Mouse (Mus musculus) embryo, embryonic 10.5 days (tissue): ENCODE data around the gene Gng5.

Source experiments
- DNase-seq: peaks from one replicate; pipeline ENCODE4 v3.0.0-alpha.2; 2015; ENCODE audit warnings: low spot score

Gene Gng5

GRCm38 (mm10) chr3:146499431-146500002 is at the start of gene Gng5, which contains the start of gene Spata1:
TSS of gene Gng5 (plus strand) at chr3:146499807.
TSS of gene Spata1 (minus strand) at chr3:146499753.
- DNase-seq: peak; percentile 89

- peak; percentile 97 for DNase-seq
These were observed 49.2 kb upstream of the Gng5 start for GRCm38 (mm10) chr3:146450371-146450841.

- no peak for DNase-seq
These were observed 48.2 kb upstream of the Gng5 start for GRCm38 (mm10) chr3:146451375-146451774.

- no peak for DNase-seq
These were observed 36.7 kb upstream of the Gng5 start for GRCm38 (mm10) chr3:146462939-146463338.

GRCm38 (mm10) chr3:146469226-146469625 is 30.4 kb upstream of the Gng5 start:
- DNase-seq: no peak

- DNase-seq: no peak
These were observed 26.9 kb upstream of the Gng5 start for GRCm38 (mm10) chr3:146472657-146473056.

GRCm38 (mm10) chr3:146473741-146474140 is 25.9 kb upstream of the Gng5 start:
- no peak for DNase-seq

GRCm38 (mm10) chr3:146474428-146474827 is 25.2 kb upstream of the Gng5 start:
- DNase-seq: no peak

- DNase-seq: no peak
These were observed 17.6 kb upstream of the Gng5 start for GRCm38 (mm10) chr3:146482044-146482443.

GRCm38 (mm10) chr3:146486464-146486863 is 13.1 kb upstream of the Gng5 start:
- no peak for DNase-seq

GRCm38 (mm10) chr3:146494941-146495340 is 4.7 kb upstream of the Gng5 start:
- no peak for DNase-seq

GRCm38 (mm10) chr3:146498989-146499388 is 618 bp upstream of the Gng5 start:
- DNase-seq: peak; percentile 59

- peak; percentile 68 for DNase-seq
These were observed 599 bp downstream of the Gng5 start for GRCm38 (mm10) chr3:146500003-146500809.

GRCm38 (mm10) chr3:146500810-146501201 is 1.2 kb downstream of the Gng5 start:
- peak; percentile 14 for DNase-seq

GRCm38 (mm10) chr3:146501601-146502123 is 2.1 kb downstream of the Gng5 start:
- DNase-seq: no peak

GRCm38 (mm10) chr3:146506711-146507110 is 7.1 kb downstream of the Gng5 start:
- no peak for DNase-seq

GRCm38 (mm10) chr3:146520226-146520797 is 20.7 kb downstream of the Gng5 start:
- no peak for DNase-seq

- DNase-seq: peak; percentile 96
These were observed 21.4 kb downstream of the Gng5 start, which contains the start of gene Rpf1 for GRCm38 (mm10) chr3:146520798-146521651. TSS of gene Rpf1 (minus strand) at chr3:146521429.

- no peak for DNase-seq
These were observed 22.0 kb downstream of the Gng5 start for GRCm38 (mm10) chr3:146521652-146522020.

- DNase-seq: no peak
These were observed 28.7 kb downstream of the Gng5 start for GRCm38 (mm10) chr3:146528335-146528734.

GRCm38 (mm10) chr3:146534986-146535385 is 35.4 kb downstream of the Gng5 start:
- DNase-seq: no peak
